Mouse (Mus musculus) layer of hippocampus, postnatal 10 days (tissue): ENCODE data around the gene Lix1l. TPM values are rescaled to one million over a fixed set of nuclear protein-coding genes. Genes with fewer than 3 reads are reported as not detected.

Experiments
- DNase-seq, 2 experiments: peaks; one replicate each; pipeline ENCODE4 v3.0.0; 2021; ENCODE audit warnings: low spot score in 2 of 2
- total RNA-seq, 2 experiments: library from RNA; stranded (reverse); gene quantifications; 2 replicates each; pipeline ENCODE4 v1.2.3; 2021

Gene Lix1l
- total RNA-seq, 2 experiments from 2014 or later: 40.8 to 44.5 TPM

DNA sequence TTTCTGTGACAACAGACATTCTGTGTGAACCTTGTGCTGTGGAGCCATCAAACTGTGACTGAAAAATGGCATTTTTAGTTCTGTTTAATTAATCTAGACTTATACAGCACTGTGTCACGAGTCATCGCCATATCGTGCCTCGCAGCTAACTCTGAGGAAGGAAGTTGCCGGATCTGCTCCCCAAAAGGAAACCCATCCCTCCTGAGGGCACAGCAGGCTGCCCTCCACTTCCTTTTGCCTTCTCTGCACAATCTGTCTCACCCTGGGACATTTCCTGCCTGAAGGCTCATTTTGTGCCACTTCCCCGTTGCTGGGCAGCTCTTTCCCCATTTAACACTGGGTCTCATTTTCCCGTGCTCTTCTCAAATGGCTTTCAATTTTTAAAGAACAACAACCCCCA lies 36.3 kb upstream of the Lix1l start:
- no peak for DNase-seq

DNA sequence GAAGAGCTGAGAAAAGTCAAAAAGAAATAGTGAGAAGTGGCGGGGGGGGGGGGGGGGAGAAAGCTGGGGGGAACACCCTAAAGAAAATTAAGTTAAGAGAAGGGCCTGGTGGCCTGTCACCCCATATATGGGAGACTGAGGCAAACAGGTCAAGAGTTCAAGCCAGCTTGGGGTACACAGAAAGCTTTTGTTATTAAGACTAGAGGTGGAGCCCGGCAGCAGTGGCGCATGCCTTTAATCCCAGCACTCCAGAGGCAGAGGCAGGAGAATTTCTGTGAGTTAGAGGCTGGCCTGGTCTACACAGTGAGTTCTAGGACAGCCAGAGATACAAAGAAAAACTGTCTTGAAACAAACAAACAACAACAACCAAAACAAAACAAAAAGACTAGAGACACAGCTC lies 35.8 kb upstream of the Lix1l start:
- DNase-seq: no peak

DNA sequence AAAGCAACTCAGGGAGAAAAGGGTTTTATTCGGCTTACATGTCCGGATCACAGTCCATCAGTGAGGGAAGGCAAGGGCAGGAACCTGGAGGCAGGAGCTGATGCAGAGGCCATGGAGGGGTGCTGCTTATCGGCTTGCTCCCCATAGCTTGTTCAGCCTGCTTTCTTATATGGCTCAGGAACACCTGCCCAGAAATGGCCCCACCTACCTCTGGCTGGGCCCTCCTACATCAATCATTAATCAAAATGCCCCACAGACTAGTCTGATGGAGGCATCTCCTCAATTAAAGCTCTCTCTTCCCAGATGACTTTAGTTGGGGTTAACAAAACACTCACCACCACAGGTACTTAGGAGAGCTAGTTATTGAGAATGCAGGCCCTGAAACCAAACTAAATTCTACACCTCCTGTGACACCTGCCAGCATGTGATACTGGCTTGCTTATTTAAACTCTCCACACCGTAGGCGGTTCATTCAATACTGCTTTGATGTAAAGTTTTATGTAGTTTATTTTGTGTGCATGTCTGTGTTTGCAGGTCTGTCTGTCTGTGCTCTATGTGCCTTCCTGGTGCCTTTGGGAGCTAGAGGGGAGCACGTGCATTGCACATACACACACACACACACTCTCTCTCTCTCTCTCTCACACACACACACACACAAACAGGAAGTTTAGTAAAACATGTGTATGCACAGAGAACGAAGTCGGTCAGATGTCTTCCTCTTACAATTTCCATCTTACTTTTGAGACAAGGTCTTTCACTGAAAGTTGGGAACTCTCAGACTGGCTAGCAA lies 34.1 kb upstream of the Lix1l start:
- no peak for DNase-seq

DNA sequence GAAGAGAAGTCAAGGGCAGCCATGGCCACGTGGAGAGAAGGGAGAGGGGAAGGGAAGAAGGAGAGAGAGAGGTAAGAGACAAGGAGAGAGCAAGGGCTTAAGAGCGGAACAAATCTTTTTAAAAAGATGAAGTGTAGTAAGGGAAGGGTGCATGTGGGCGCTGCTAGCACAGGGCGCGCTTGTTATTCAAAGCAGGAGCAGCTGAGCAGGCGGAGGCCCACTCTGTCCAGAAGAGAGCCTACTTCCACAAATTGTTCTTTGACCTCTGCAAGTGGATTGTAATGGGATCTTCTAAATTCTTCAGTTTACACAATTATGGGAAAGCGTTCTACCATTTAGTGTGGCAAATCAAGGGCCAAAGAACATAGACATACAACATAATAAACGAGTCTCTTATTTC lies 32.3 kb upstream of the Lix1l start:
- no peak for DNase-seq

DNA sequence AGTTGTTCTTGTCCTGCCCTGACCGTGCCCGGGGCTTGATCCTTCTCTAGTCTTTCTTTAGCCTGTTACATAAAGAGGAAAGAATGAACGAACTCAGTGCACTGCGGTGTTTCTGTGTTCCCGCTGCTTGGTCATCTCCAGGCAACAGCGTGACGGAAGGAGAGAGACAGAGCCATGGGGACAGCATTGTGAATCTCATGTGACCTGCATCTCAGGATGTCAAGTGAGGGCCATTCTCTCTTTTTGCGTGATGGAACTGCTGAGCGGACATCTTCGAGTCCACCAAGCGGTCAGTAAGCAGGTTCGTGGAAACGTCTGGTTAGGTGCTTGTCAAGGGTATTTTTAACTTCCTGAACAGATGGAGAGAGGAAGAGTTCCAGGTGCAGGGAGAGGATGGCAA lies 31.4 kb upstream of the Lix1l start:
- DNase-seq: no peak

DNA sequence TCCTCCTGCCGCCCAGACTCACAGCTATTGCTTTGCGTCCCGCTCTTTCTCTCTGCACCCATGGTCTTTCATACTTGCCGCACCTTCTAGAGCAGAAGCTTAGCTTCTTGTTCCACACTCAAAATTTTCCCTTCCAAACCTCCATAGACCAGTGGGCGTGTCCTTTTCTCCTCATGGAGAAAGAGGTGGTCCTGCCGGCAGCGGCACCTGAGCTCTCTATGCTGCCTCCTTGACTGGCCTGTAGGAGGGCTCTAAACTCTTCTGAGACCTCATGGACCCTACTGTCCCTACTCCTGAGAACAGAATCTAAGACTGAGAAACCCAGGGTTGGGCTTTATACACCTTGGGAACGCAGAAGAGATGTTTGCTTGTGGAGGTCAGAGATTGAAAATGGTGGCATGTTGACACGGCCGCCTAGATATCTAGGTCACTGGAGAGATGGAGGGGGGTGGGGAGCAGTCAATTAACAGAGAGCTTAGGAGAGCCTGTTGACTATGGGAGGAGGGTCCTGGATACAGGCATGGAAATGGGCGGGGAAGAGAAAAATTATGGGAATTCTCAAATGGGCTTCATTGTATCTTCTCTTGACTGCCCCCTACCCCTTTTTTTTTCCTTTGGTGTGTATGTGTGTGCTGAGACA lies 30.9 kb upstream of the Lix1l start:
- DNase-seq: no peak

DNA sequence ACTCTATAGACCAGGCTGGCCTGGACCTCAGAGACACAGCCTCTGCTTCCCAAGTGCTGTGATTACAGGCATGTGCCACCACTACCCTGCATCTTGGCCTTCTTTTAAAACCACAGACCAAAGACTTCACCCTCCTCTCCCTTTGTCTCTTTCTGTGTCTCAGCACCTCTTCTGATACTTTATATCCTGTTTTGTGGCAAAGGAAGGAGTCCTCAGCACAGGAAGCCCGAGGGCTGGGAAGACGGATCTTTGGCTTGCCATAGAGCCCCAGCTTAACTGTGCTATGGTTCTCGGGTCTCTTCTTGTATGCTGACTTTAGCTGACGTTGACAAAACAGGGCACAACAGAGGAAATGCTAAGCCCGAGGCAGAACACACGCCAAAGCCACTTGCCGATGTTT lies 30.3 kb upstream of the Lix1l start:
- no peak for DNase-seq

DNA sequence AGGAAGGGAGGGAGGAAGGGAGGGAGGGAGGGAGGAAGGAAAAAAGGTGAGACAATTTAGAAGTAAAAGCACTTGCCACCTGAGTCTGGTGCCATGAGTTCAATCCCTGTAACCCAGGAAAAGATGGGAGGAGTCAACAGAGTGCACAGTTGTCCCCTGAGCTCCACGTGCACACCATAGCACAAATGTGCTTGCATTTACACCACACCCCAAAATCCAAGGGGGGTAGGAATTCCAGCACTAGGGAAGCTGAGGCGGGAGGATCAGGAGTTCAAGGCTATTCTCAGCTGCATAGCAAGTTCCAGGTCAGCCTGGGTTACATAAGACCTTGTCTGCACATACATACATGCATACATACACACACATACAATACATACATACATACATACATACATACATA lies 29.6 kb upstream of the Lix1l start:
- no peak for DNase-seq

DNA sequence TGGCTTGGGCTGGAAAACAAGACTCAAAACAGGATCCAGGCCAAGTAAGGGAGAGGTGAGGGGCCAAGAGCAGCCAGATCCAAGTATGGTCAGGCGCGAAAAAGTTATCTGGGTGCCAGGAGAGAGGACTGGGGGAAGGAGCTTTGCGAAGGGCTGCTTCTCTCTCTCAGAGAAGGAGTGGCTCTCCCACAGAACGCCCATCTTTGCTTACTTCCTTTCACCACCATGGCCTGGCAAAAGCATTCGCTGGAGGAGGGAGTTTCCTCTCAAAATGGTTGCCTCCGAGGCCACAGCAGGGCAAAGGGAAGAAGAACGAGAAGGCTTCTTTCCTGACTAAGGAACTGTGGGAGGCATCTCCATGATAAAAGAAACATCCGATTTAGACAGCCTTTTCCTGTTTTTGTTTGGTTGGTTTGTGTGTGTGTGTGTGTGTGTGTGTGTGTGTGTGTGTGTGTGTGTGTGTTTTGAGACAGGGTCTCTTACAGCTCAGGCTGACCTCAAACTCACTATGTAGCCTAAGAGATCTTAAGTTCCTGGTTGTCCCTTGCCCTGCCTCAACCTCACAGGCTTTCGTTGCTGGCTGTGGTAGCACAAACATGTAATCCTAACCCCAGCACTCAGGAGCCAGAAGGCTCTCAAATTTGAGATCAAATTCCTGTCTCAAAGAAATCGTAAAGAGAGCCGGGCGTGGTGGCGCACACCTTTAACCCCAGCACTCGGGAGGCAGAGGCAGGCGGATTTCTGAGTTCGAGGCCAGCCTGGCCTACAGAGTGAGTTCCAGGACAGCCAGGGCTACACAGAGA lies 28.9 kb upstream of the Lix1l start:
- no peak for DNase-seq

DNA sequence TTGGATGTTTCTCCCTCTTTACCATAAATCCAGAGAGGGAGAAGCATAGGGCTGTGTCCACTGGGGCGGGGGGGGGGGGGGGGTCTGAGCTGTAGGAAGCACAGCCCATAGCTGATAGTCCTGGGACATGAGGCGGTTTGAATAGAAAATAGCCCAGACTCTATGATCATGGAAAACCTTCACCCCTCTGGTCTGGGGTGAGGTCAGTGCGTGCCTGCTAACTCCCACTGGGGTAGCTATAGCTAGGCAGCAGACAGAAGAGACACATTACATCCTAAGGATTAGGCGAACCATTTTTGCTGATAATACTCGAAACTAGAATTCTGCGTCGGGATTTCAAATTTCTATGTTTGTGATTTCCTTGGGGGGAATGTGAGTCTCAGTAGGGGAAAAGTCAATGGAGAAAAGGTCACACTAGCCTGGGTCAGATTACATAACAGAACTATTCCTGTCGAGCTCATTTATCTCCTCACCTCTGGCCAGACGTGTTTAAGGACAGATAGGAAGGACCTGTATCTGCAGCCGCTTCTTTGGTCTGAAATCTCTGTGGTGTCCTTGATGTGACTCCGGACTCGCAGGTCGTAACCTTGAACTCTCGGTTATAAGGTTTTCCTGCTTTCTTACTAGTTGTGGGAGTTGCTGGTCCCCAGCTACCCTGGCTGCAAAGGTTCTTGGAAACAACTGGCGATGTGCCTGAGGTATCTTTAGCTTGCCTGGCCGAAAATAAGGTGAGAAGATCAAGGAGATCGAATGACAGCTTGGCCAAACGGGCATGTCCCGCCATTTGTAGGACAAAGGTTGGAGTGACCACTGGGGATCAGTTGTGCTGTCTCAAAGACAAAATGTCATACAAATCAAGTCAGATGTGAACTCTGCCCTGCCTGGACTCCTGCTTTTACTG lies 27.1 kb upstream of the Lix1l start:
- DNase-seq: no peak

DNA sequence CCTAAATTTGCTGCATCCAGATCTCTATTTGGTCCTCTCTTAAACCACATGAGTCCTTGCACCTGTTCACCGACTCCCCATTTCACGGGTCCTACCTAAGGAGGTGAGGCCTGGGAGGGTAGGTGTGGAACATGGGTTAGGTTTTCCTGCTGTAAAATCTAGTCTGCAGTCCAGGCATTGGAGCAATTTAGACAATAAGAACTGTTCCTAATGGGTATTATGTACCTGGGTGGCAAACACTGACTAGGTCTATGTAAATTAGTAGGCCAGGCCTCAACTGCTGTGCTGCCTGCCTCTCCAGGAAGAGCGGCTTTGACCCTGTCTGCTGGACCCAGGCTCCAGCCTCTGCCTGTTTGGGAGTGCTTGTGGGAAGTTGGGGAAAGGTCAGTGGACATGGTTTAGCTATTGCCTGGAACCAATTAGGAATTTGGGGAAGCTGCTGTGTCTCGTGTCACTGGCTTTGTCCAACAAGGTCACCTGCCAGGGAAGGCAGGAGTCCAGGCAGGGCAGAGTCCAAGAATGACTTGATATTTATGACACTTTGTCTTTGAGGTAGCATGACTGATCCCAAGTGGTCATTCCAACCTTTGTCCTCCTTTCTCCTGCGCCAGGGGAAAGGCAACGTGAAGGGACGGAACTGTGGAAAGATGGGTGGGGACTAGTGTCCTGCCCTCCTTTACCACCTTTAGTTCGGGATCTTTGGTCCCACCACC lies 25.5 kb upstream of the Lix1l start:
- DNase-seq: no peak

DNA sequence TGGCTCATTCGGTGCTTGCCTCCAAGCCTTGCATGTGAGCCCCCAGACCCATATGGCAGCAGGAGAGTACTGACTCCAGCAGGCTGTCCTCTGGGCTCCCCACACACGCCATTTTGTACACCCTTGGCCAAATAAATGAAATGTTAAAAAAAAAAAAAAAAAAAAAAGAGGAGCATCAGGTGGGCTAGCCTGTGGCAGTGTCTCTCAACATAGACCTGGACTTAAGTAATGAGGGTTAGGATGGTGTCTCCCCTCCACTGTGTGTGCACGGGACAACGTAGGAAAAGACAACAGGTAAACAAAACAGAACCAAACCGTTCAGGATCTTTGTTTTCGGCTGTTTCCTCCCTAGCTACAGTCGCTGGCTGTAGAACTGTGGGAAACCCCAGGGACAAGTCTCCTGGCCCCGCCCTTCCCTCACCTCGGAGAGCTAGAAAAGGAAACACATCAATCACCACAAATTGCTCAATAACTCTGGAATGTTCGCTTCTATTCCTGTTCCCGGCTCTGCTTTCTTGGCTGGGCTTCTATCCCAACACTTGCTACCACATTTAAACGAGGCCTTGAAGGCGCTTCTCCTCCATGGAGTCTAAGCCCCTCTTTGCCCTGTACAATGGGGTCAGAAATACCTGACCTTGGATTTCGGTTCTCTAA lies 24.8 kb upstream of the Lix1l start:
- no peak for DNase-seq

DNA sequence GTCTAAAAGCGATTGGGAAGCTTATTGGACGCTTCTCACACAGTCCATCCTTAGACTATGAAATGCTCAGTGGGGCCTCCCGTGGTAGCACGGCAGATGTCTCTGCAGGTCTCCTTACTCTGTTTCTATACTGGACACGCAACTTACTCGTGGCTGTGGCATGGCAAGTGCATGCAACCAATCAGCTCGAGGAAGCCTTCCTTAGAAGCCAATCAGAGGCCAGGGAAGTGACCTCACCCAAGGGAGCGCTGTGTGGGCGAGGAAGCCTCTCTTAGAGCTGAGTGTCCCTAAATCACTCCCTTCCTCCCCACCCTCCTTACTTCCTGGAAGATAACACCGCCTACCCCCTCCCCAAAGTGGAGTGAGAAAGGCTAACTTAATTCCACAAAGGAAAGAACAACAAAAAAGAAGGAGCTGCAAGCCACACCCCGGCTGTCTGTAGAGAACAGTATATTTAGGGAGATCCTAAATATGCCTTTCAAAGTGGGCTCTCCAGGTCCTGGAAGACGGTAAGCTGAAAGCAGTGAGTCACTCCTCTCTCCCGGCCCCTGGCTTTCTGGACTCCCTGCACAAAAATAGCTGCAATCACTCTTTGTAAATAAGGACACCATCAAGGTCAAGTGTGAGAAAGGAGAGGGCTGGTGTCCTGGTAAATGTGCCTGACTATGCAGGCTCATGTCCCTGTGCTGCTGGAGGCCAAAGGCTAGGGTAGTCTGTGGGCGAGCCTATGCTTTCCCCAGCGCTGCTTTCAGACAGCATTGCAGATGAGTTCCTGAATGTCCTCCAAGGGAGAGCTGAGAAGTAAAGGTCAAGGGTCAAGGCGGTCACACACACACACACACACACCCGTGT lies 24.0 kb upstream of the Lix1l start, which contains the start of gene Gm16253:
Gene Gm16253 (plus strand): TSS at position 295 of the 852 bp plus-strand sequence.
- peak; percentile 69 to 70 for DNase-seq

DNA sequence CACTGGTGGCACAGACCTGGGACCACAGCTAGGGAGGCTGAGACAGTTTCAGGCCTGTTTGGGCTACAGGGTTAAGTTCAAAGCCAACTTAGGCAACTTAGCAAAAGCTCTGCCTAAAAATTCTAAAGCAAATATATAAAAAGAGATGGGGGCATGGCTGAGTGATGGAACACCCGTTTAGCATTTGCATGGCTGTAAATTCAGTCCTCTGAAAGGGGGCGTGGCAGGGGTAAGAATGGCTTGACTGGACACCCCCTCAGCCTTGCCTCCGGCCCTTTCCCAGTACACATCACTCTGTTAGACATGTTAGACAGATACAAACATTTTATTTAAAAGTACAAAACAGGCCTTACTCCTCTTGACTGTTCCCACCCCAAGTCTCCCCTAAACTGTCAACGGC lies 23.4 kb upstream of the Lix1l start:
- DNase-seq: no peak

DNA sequence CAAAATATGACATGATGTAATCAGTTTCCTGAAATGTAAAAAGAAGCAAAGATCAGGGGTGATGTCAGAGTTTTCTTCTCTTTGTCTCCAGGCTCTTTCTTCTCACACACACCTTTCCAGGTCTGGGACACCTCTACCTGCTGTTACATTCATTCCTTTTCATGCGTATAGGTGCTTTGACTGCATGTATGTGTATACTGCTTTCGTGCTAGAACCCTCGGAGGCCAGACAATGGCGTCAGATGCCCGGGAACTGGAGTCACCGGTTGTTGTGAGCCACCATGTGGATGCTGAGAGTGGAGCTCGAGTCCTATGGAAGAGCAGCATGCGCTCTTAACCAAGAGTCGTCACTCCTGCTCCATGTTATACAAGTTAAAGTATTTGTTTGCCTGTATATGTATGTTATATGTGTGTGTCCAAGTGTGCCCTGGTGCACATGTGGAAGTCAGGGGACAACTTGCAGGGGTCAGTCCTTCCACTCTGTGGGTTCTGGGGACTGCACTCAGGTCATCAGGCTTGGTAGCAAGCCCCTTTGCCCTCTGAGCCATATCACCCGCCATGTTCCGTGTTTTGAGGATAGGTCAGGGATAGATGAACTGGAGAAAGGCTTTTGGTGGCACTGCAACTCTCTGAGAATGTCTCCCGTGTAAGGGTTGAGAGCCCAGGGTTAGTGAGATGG lies 22.2 kb upstream of the Lix1l start:
- no peak for DNase-seq

DNA sequence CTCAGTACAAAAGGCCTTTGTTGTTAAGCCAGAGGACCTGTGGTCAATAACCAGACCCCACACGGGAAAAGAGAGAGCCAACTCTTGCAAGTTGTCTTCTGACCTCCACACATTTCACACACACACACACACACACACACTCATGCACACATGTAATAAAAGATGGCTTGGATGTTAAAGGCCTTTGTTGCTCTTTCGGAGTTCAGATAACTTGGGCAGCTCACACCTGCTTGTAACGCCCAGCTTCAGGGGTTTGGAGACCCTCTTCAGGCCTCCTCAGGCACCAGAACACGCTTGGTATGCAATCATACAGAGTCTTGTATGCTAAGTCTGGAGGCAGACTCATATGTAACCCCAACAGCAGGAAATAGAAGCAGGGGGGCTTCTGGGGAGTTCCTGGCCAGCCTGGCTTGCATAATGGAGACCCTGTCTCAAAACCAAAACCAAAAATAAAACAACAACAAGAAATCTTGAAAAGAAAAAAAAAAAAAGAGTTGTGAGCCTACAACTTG lies 21.7 kb upstream of the Lix1l start:
- DNase-seq: no peak

DNA sequence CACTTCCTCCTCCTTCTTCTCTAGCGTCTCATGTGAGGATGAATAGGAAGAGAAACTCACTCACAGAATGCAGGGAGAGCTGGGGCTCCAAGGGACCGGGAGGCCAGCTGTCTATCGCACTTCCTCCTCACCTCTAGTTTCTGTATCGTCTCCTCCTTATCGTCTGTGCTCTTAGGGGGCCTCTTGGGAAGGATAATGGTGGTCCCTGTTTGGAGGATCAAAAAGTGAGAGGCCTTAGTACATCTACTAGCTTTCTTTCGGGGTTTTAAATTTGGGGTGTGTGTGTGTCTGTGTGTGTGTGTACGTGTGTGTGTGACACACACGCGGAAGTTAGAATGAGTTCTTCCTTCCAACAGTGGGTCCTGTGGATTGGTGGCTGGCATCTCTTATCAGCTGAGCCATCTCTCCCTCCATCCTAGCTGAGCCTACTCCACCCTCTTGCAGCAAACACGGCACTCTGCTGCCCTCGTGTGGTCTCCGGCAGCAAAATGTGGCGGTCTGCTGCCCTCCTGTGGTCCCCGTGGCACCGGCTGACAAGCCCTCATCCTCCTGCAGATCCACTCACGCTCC lies 21.0 kb upstream of the Lix1l start:
- peak; percentile 96 for DNase-seq

DNA sequence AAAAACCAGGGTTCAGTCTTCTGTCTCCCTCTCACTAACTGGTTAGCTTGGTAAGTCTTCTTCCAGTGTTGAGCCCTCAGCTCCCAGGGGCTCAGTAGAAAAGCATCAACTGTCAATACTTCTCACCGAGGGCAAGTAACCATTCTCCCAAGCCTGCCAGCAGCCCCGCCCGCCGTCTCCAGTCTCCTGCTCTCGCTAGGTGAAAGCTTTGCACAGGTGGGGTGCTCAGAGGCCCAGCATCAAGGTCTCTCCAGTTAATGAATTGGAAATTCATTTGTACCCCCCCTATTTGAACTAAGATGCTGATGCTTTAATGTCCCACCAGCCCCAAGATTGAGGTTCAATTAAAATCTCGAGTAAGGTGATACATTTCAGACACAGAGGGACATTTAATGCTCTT lies 19.8 kb upstream of the Lix1l start:
- DNase-seq: no peak
